Mouse (Mus musculus): ENCODE data around the gene Zfp365.

Zfp365 gene

GRCm38 (mm10) chr10:67912337-67912776, at the start of gene Zfp365:
Zfp365 (minus strand) TSS chr10:67912662.
- peak; percentile 77 for DNase-seq (ENCODE audit: extremely low spot score)

- no peak for DNase-seq (ENCODE audit: extremely low spot score)
Measured at GRCm38 (mm10) chr10:67959982-67960381, 47.5 kb upstream of the Zfp365 start.

GRCm38 (mm10) chr10:67955982-67956381, 43.5 kb upstream of the Zfp365 start:
- DNase-seq (ENCODE audit: extremely low spot score): no peak

- no peak for DNase-seq (ENCODE audit: extremely low spot score)
Measured at GRCm38 (mm10) chr10:67951690-67952089, 39.2 kb upstream of the Zfp365 start.

GRCm38 (mm10) chr10:67950059-67950748, 37.7 kb upstream of the Zfp365 start:
- no peak for DNase-seq (ENCODE audit: extremely low spot score)

- DNase-seq (ENCODE audit: extremely low spot score): no peak
Measured at GRCm38 (mm10) chr10:67943513-67943912, 31.1 kb upstream of the Zfp365 start.

- DNase-seq (ENCODE audit: extremely low spot score): no peak
Measured at GRCm38 (mm10) chr10:67939546-67939945, 27.1 kb upstream of the Zfp365 start.

- DNase-seq (ENCODE audit: extremely low spot score): no peak
Measured at GRCm38 (mm10) chr10:67937775-67938174, 25.3 kb upstream of the Zfp365 start.

GRCm38 (mm10) chr10:67936944-67937343, 24.5 kb upstream of the Zfp365 start:
- DNase-seq (ENCODE audit: extremely low spot score): no peak

GRCm38 (mm10) chr10:67932780-67933179, 20.3 kb upstream of the Zfp365 start:
- no peak for DNase-seq (ENCODE audit: extremely low spot score)

GRCm38 (mm10) chr10:67931328-67931727, 18.9 kb upstream of the Zfp365 start:
- DNase-seq (ENCODE audit: extremely low spot score): no peak

GRCm38 (mm10) chr10:67928584-67928983, 16.1 kb upstream of the Zfp365 start:
- DNase-seq (ENCODE audit: extremely low spot score): no peak

GRCm38 (mm10) chr10:67927718-67928455, 15.4 kb upstream of the Zfp365 start:
- no peak for DNase-seq (ENCODE audit: extremely low spot score)

- no peak for DNase-seq (ENCODE audit: extremely low spot score)
Measured at GRCm38 (mm10) chr10:67924030-67924429, 11.6 kb upstream of the Zfp365 start.

GRCm38 (mm10) chr10:67921777-67922176, 9.3 kb upstream of the Zfp365 start:
- no peak for DNase-seq (ENCODE audit: extremely low spot score)

GRCm38 (mm10) chr10:67919706-67920105, 7.2 kb upstream of the Zfp365 start:
- DNase-seq (ENCODE audit: extremely low spot score): no peak

- DNase-seq (ENCODE audit: extremely low spot score): no peak
Measured at GRCm38 (mm10) chr10:67918194-67918899, 5.9 kb upstream of the Zfp365 start.

GRCm38 (mm10) chr10:67917356-67917755, 4.9 kb upstream of the Zfp365 start:
- no peak for DNase-seq (ENCODE audit: extremely low spot score)

- peak; percentile 12 for DNase-seq (ENCODE audit: extremely low spot score)
Measured at GRCm38 (mm10) chr10:67911447-67912336, 770 bp downstream of the Zfp365 start.

GRCm38 (mm10) chr10:67907931-67908330, 4.5 kb downstream of the Zfp365 start:
- no peak for DNase-seq (ENCODE audit: extremely low spot score)

GRCm38 (mm10) chr10:67906926-67907325, 5.5 kb downstream of the Zfp365 start:
- no peak for DNase-seq (ENCODE audit: extremely low spot score)

GRCm38 (mm10) chr10:67906063-67906462, 6.4 kb downstream of the Zfp365 start:
- DNase-seq (ENCODE audit: extremely low spot score): no peak

All from embryo, embryonic 9.5 days (tissue).